Mouse (Mus musculus) lung, embryonic 15.5 days (tissue): ENCODE measurements at regions not wholly inside any gene's neighbourhood (a gene's known extent, or its start where the extent isn't known, plus 50 kb on each side); places are given as distances from the start of the nearest gene placed in this dataset.

Source experiments
- ATAC-seq: fragments of 200-750 bp; cut with Nextera tagmentation; 2 replicates; pipeline ENCODE4 v1.8.0; 2017; ENCODE audit warnings: moderate number of reproducible peaks, borderline replicate concordance; ENCODE audit not compliant: low FRiP score, low TSS enrichment; ENCODE audit errors: extremely low read depth
- H3K27ac ChIP-seq: fragments of 300-500 bp; sonication (generic); 2 replicates; pipeline ENCODE4 v1.5.1; 2015; ENCODE audit warnings: moderate library complexity, mild to moderate bottlenecking, inconsistent platforms
- H3K27me3 ChIP-seq: fragments of 300-500 bp; sonication (generic); 2 replicates; pipeline ENCODE4 v1.6.1; 2015; ENCODE audit warnings: inconsistent platforms
- H3K36me3 ChIP-seq: fragments of 300-500 bp; sonication (generic); 2 replicates; pipeline ENCODE4 v1.6.1; 2015; ENCODE audit warnings: inconsistent platforms
- H3K4me1 ChIP-seq: fragments of 300-500 bp; sonication (generic); 2 replicates; pipeline ENCODE4 v1.6.1; 2015; ENCODE audit warnings: inconsistent platforms
- H3K4me2 ChIP-seq: fragments of 300-500 bp; sonication (generic); 2 replicates; pipeline ENCODE4 v1.6.1; 2015; ENCODE audit warnings: inconsistent platforms, mild to moderate bottlenecking, moderate library complexity
- H3K4me3 ChIP-seq: fragments of 300-500 bp; sonication (generic); 2 replicates; pipeline ENCODE4 v1.5.1; 2015; ENCODE audit warnings: mild to moderate bottlenecking, inconsistent platforms
- H3K9ac ChIP-seq: fragments of 300-500 bp; sonication (generic); 2 replicates; pipeline ENCODE4 v1.6.1; 2015; ENCODE audit warnings: inconsistent platforms
- H3K9me3 ChIP-seq: fragments of 300-500 bp; sonication (generic); 2 replicates; pipeline ENCODE4 v1.6.1; 2016; ENCODE audit warnings: inconsistent platforms
- WGBS: fragments of 180-500 bp; shearing (Covaris S2); methylation state at CpG from one replicate; pipeline ENCODE4 v1.1.7; 2015; 5-methylcytosine and 5-hydroxymethylcytosine counted together

DNA sequence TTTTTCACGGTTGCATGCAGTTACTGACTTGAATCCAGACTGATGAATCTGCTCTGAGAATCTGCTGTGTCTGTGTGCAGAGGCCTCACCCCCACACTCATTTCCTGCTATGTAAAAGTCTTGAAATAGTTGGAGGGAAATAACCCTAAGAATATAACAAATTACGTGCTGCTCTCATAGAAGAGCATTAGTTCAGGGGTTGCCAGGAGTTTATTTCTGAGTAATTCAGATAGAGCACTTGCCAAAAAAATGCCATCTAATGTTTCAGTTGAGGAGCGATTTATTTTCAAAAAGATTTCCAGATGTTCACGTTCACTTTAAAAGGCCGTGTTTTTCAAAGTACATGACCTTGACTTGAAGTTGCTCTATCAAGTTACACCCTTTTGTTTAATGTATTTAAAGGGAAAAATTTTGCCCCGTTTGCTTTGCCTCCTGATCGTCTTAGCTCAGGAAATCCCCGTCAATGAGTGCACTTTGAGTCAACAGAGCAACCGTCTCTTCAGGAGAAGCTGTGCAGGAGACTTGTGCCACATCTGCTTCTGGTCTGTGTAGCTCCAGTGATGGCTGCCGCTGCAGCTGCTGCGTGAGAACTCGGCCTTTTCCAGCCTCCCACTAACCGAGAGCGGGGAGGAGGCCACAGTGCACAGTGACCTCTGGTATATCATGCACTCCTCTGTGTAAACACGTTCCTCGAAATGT lies 50.9 kb upstream of the Sec61g start:
- 7% methylated on average over 16 of the region's 16 CpGs for WGBS
- H3K4me2 ChIP-seq, result peak overlapping the region; percentile 41

GRCm38 (mm10) chr11:16561727-16562126 lies 53.4 kb upstream of the Sec61g start:
- no peaks in the 10 kb centered on the region for H3K27me3 ChIP-seq
- no peaks in the 10 kb centered on the region for H3K9me3 ChIP-seq
- ATAC-seq, result no peak
- H3K36me3 ChIP-seq, result no peaks in the 10 kb centered on the region
- H3K4me2 ChIP-seq, result no peak overlapping the region
- no peak overlapping the region for H3K4me3 ChIP-seq
- 81% methylated on average over 4 of the region's 4 CpGs for WGBS
- no peak overlapping the region for H3K9ac ChIP-seq
- peaks cover 7% of the 10 kb centered on the region for H3K4me1 ChIP-seq
- no peak overlapping the region for H3K27ac ChIP-seq

More for the DNA sequence above, 50.9 kb upstream of the Sec61g start:
- no peaks in the 10 kb centered on the region for H3K9me3 ChIP-seq
- peak overlapping the region; percentile 87 for H3K27ac ChIP-seq
- H3K36me3 ChIP-seq, result no peaks in the 10 kb centered on the region
- H3K4me3 ChIP-seq, result no peak overlapping the region
- no peak overlapping the region; the same call in 1 of the 2 replicates for H3K9ac ChIP-seq
- ATAC-seq, result peak; percentile 96
- H3K27me3 ChIP-seq, result no peaks in the 10 kb centered on the region
- peaks cover 7% of the 10 kb centered on the region for H3K4me1 ChIP-seq

DNA sequence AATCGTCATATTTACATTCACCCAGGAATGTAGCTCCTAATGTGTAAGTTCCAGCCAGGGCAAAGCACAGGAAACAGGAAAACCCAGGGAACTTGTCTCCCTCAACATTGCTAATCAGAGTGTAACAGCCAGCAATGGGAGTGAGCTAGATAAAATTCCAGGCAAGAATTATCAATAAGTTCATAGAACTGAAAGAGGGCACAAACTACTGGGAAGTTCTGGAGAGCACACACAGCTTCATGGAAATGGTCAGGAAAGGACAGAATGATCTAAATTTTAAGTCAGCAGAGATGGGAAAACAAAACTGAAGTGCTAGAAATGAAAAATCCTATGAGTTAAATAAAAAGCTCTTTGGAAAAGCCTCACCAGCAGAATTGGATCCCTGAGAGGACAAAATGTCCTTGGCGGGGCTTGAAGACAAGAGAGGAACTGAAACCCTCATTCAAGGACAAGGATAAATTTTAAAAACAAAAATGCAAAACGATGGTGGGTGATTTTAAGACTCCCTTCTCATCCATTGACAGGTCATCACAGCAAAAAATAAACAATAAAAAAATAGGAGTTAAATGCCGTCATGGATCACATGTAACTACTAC lies 80.9 kb upstream of the Sec61g start:
- Histone ChIP-seq H3K36me3 (no peaks in the 10 kb centered on the region), H3K27me3 (no peaks in the 10 kb centered on the region), H3K27ac (no peak overlapping the region), H3K4me3 (no peak overlapping the region), H3K9ac (no peak overlapping the region), H3K9me3 (no peaks in the 10 kb centered on the region), H3K4me1 (peaks cover 17% of the 10 kb centered on the region), H3K4me2 (no peak overlapping the region)
- 55% methylated on average over 4 of the region's 4 CpGs for WGBS
- no peak for ATAC-seq

GRCm38 (mm10) chr11:16590541-16590940 lies 82.3 kb upstream of the Sec61g start:
- no peak for ATAC-seq
- Histone ChIP-seq H3K4me1 (peaks cover 17% of the 10 kb centered on the region), H3K4me2 (no peak overlapping the region), H3K9ac (no peak overlapping the region), H3K27ac (no peak overlapping the region), H3K9me3 (no peaks in the 10 kb centered on the region), H3K36me3 (no peaks in the 10 kb centered on the region), H3K4me3 (no peak overlapping the region), H3K27me3 (no peaks in the 10 kb centered on the region)
- WGBS, result 67% methylated on average over 4 of the region's 4 CpGs

GRCm38 (mm10) chr11:16591471-16591921 lies 83.2 kb upstream of the Sec61g start:
- Histone ChIP-seq H3K9ac (no peak overlapping the region), H3K4me1 (peaks cover 17% of the 10 kb centered on the region), H3K36me3 (no peaks in the 10 kb centered on the region), H3K9me3 (no peaks in the 10 kb centered on the region), H3K4me2 (peak overlapping the region; percentile 29), H3K4me3 (no peak overlapping the region), H3K27me3 (no peaks in the 10 kb centered on the region), H3K27ac (peak overlapping the region; percentile 89)
- under 1% methylated on average over 7 of the region's 7 CpGs for WGBS
- peak; percentile 96 for ATAC-seq

GRCm38 (mm10) chr11:16592006-16592405 lies 83.7 kb upstream of the Sec61g start:
- Histone ChIP-seq H3K9me3 (no peaks in the 10 kb centered on the region), H3K36me3 (no peaks in the 10 kb centered on the region), H3K27ac (peak overlapping the region; percentile 89), H3K4me1 (peaks cover 17% of the 10 kb centered on the region), H3K4me2 (peak overlapping the region; percentile 29; the same call in 1 of the 2 replicates), H3K9ac (no peak overlapping the region), H3K4me3 (no peak overlapping the region), H3K27me3 (no peaks in the 10 kb centered on the region)
- 56% methylated on average over 4 of the region's 4 CpGs for WGBS
- peak; percentile 5; the same call in 1 of the 2 replicates for ATAC-seq

DNA sequence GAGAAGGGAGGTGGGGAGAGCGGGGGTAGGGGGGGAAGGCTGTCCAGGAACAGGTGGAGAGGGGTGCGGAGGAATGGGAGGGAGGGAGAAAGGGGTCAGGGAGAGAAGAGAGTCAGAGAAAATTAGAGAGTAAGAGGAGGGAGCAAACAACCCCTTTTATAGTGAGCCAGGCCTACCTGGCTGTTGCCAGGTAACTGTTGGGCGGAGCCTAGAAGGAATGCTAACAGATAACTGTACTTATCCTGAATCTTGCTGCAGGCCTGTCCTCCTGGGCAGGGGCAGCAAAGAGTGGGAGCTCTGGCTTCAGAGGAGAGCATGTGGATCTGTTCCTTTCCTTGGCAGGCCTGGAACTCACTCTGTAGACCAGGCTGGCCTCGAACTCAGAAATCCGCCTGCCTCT lies 84.5 kb upstream of the Sec61g start:
- H3K27me3 ChIP-seq, result no peaks in the 10 kb centered on the region
- H3K4me2 ChIP-seq, result no peak overlapping the region
- H3K36me3 ChIP-seq, result no peaks in the 10 kb centered on the region
- no peaks in the 10 kb centered on the region for H3K9me3 ChIP-seq
- no peak overlapping the region for H3K4me3 ChIP-seq
- 73% methylated on average over 5 of the region's 5 CpGs for WGBS
- H3K9ac ChIP-seq, result no peak overlapping the region
- no peak for ATAC-seq
- peaks cover 17% of the 10 kb centered on the region for H3K4me1 ChIP-seq
- H3K27ac ChIP-seq, result no peak overlapping the region

GRCm38 (mm10) chr11:16594832-16595231 lies 86.5 kb upstream of the Sec61g start:
- Histone ChIP-seq H3K9me3 (no peaks in the 10 kb centered on the region), H3K4me3 (no peak overlapping the region), H3K4me2 (no peak overlapping the region), H3K27ac (no peak overlapping the region), H3K27me3 (no peaks in the 10 kb centered on the region), H3K36me3 (no peaks in the 10 kb centered on the region), H3K4me1 (peaks cover 17% of the 10 kb centered on the region), H3K9ac (no peak overlapping the region)
- WGBS, result 50% methylated on average over 1 of the region's 1 CpGs
- ATAC-seq, result no peak

DNA sequence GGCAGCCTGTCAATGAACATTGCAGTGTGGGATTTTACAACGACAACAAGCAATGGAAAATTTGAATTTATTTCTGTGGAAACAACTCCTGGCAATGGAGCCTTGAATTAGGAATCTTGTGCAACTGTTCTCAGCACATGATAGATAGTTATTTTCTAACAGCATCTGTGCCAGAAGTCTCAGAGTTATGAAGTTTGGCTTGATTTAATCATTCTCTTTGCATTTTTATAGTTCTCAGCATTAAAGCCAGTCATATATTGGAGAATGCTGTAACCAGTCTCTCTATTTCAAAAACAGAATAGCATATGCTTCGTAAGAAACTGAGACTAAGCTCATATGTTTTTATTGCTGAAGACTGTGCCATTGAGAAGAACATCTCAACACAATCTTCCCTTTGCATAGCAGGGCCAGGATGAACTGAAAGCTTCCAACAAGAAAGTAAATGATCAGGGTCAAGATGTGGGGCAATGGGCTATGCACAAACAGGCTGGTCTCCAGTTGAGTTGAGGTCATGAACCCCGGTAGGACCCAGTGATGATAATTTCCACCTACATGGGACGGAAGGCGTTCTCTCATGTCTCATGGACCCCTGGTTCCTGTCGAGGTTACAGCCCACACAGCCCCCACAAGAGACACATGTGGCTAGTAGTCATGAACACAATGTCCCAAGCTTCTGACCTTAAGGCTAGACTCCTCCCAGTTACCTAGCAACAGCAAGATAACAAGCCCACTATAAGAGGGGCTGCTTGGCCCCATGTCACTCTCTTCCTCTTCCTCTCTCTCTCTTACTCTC lies 89.0 kb upstream of the Sec61g start:
- Histone ChIP-seq H3K9ac (no peak overlapping the region), H3K4me2 (no peak overlapping the region), H3K27me3 (no peaks in the 10 kb centered on the region), H3K27ac (no peak overlapping the region), H3K4me3 (no peak overlapping the region), H3K9me3 (no peaks in the 10 kb centered on the region), H3K36me3 (no peaks in the 10 kb centered on the region), H3K4me1 (peaks cover 2% of the 10 kb centered on the region; the same call in 1 of the 2 replicates)
- 73% methylated on average over 6 of the region's 6 CpGs for WGBS
- ATAC-seq, result no peak

DNA sequence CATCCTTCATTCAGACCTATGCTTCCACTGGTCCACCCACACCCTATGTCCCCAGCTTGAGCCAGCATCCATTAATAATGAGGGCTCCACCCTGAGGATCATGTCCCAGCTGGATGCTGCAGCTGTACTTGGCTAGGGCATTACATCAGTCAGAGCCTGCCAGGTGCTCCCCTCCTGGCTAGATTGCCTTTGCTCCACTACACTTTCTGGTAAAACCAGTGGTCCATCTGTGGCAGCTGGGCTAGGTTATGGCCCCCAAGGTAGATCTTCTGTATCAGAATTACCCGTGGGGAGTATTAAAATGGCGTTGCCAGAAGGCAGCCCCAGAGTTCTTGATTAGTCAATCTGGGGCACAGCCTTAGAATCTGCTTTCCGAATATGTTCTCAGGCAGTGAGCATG lies 94.7 kb upstream of the Sec61g start:
- Histone ChIP-seq H3K27ac (no peak overlapping the region), H3K4me3 (no peak overlapping the region), H3K4me2 (no peak overlapping the region), H3K27me3 (no peaks in the 10 kb centered on the region), H3K36me3 (no peaks in the 10 kb centered on the region), H3K9ac (no peak overlapping the region), H3K4me1 (no peaks in the 10 kb centered on the region), H3K9me3 (no peaks in the 10 kb centered on the region)
- no peak for ATAC-seq
- 82% methylated on average over 3 of the region's 3 CpGs for WGBS

GRCm38 (mm10) chr11:16606435-16607214 lies 98.3 kb upstream of the Sec61g start:
- Histone ChIP-seq H3K27me3 (no peaks in the 10 kb centered on the region), H3K4me2 (no peak overlapping the region), H3K36me3 (no peaks in the 10 kb centered on the region), H3K9me3 (no peaks in the 10 kb centered on the region), H3K4me1 (no peaks in the 10 kb centered on the region), H3K4me3 (no peak overlapping the region), H3K9ac (no peak overlapping the region), H3K27ac (no peak overlapping the region)
- ATAC-seq, result no peak
- WGBS, result 56% methylated on average over 7 of the region's 7 CpGs
